Mouse (Mus musculus) limb, embryonic 11.5 days (tissue): ENCODE results near the gene Stag2. TPM values are rescaled to one million over a fixed set of nuclear protein-coding genes. Genes with fewer than 3 reads are reported as not detected.

Experiments used
- ATAC-seq: fragments of 200-750 bp; cut with Nextera tagmentation; 2 replicates; pipeline ENCODE4 v1.8.0; 2017; ENCODE audit warnings: low read depth; ENCODE audit not compliant: insufficient number of reproducible peaks, low FRiP score, low TSS enrichment
- DNase-seq: peaks from one replicate; pipeline ENCODE4 v3.0.0-alpha.2; 2015; ENCODE audit warnings: low spot score
- H3K27ac ChIP-seq: fragments of 300-500 bp; sonication (generic); replicated peaks from 2 replicates; pipeline ENCODE4 v1.5.1; 2014; ENCODE audit warnings: low read depth, mild to moderate bottlenecking, low read length
- H3K27me3 ChIP-seq: fragments of 300-500 bp; sonication (generic); 2 replicates; pipeline ENCODE4 v1.6.1; 2014; ENCODE audit warnings: mild to moderate bottlenecking, low read length, mixed read lengths; ENCODE audit not compliant: control insufficient read depth, insufficient read depth
- H3K36me3 ChIP-seq: fragments of 300-500 bp; sonication (generic); 2 replicates; pipeline ENCODE4 v1.6.1; 2014; ENCODE audit warnings: mild to moderate bottlenecking, low read length, moderate library complexity, mixed read lengths; ENCODE audit not compliant: control insufficient read depth, insufficient read depth
- H3K4me1 ChIP-seq: fragments of 300-500 bp; sonication (generic); 2 replicates; pipeline ENCODE4 v1.6.1; 2014; ENCODE audit warnings: low read length, mixed read lengths; ENCODE audit not compliant: control insufficient read depth, insufficient read depth
- H3K4me2 ChIP-seq: fragments of 300-500 bp; sonication (generic); 2 replicates; pipeline ENCODE4 v1.6.1; 2014; ENCODE audit warnings: low read depth, mild to moderate bottlenecking, moderate library complexity; ENCODE audit not compliant: severe bottlenecking
- H3K4me3 ChIP-seq: fragments of 300-500 bp; sonication (generic); 2 replicates; pipeline ENCODE4 v1.5.1; 2014; ENCODE audit warnings: low read depth, low read length
- H3K9ac ChIP-seq: fragments of 300-500 bp; sonication (generic); 2 replicates; pipeline ENCODE4 v1.6.1; 2014; ENCODE audit warnings: mild to moderate bottlenecking, low read length
- H3K9me3 ChIP-seq: fragments of 300-500 bp; sonication (generic); 2 replicates; pipeline ENCODE4 v1.6.1; 2016; ENCODE audit warnings: low read length; ENCODE audit not compliant: control insufficient read depth
- WGBS: fragments of 180-500 bp; shearing (Covaris S2); extraction: QIAGEN DNeasy Blood & Tissue Kit; methylation state at CpG from one replicate; pipeline ENCODE4 v1.1.7; 2014; 5-methylcytosine and 5-hydroxymethylcytosine counted together
- polyA plus RNA-seq: library from polyadenylated mRNA; unstranded; fragments of >200 nt; fragmentation: Nextera tagmentation; extraction: Ambion mirVana; gene quantifications from 2 replicates; pipeline ENCODE4 v1.2.1, GENCODE M21; 2014

Stag2 gene
- polyA plus RNA-seq, 1 experiment from 2014 or later, result 58.7 TPM

DNA sequence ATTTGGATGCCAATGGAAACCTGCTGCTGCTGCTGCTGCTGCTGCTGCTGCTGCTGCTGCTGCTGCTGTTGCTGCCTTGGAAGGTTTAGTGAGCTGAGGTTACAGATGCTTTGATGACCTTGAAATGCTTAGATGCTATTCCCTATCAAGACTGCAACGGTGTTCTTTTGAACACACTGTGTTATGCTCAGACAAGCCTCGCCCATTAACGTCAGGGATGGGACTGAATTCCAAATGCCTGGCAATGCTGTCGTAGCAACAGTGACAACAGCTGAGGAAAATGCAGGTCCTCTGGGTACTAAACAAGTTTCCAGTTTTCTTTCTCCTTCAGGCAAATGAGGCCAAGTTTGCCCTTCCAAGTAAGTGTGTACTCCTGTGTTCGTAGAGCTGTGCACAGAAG, 171.3 kb downstream of the Stag2 start:
- 56% methylated on average over 5 of the region's 5 CpGs for WGBS

DNA sequence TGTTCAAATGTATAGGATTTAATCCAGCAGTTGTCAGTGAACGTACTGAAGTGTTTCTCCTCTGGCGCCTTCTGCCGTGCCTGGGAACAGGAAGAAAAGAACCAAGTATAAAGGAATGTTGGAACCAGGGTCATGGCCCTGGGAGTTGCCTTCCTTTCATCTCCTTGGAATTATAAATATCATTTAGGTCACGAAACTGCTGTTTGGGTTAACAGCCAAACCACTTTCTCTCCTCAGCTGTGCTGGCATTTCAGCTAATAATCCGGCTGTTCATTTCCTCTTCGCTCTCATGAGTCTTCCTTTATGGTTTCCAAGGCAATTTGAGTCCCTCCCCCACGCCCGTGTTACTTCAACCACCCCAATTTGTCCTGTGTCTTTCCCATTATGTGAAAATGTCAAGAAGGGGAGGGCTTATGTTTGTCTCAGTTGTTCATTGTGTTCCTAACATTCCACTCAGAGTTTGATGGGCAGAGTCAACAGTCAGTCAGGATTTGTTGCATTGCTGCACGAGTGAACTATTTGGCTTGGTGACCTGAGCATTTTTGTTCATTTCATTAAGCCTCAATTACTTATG, 172.2 kb downstream of the Stag2 start:
- Histone ChIP-seq H3K9me3 (no peaks in the 10 kb centered on the region), H3K4me3 (no peak overlapping the region), H3K36me3 (no peaks in the 10 kb centered on the region), H3K27ac (no peak overlapping the region), H3K27me3 (no peaks in the 10 kb centered on the region), H3K4me1 (no peaks in the 10 kb centered on the region), H3K9ac (no peak overlapping the region), H3K4me2 (no peak overlapping the region)
- ATAC-seq, result no peak
- WGBS, result 32% methylated on average over 9 of the region's 9 CpGs
- DNase-seq, result no peak

More for the DNA sequence above, 171.3 kb downstream of the Stag2 start:
- H3K4me2 ChIP-seq, result no peak overlapping the region
- no peaks in the 10 kb centered on the region for H3K9me3 ChIP-seq
- H3K4me3 ChIP-seq, result no peak overlapping the region
- no peak overlapping the region for H3K9ac ChIP-seq
- H3K27me3 ChIP-seq, result no peaks in the 10 kb centered on the region
- ATAC-seq, result no peak
- DNase-seq, result no peak
- no peaks in the 10 kb centered on the region for H3K4me1 ChIP-seq
- H3K36me3 ChIP-seq, result no peaks in the 10 kb centered on the region
- no peak overlapping the region for H3K27ac ChIP-seq

DNA sequence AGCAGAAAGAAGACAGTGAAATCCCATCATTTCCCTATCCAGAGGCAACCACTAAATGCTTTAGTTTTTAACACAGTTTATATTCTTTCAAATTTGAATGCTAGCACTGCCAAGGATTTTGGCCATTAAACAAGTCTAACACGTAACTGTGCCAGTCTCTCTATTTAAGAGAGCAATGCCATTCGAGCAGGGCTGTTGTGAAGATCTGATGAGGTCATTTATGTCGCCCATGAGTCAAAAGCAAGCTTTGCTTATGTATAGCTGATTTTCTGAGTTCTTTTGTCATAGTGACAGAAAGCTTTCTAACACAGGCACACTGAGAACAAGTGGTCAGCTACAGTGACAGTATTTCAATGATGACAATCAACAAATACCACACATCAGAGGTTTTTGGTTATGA, 175.7 kb downstream of the Stag2 start:
- H3K4me1 ChIP-seq, result no peaks in the 10 kb centered on the region
- H3K9ac ChIP-seq, result no peak overlapping the region
- no peak overlapping the region for H3K27ac ChIP-seq
- no peak overlapping the region for H3K4me2 ChIP-seq
- DNase-seq, result no peak
- H3K9me3 ChIP-seq, result no peaks in the 10 kb centered on the region
- no peaks in the 10 kb centered on the region for H3K27me3 ChIP-seq
- no peaks in the 10 kb centered on the region for H3K36me3 ChIP-seq
- no peak for ATAC-seq
- WGBS, result 82% methylated on average over 3 of the region's 3 CpGs
- no peak overlapping the region for H3K4me3 ChIP-seq

Other genes starting within 250 kb of the Stag2 start
- 91.8 and 98.1 TPM in 2 replicates for gene Thoc2, start 228.6 kb upstream of the Stag2 start, polyA plus RNA-seq
- gene Xiap, start 89.6 kb upstream of the Stag2 start, polyA plus RNA-seq, result 14.9 and 15.8 TPM in 2 replicates